Mouse (Mus musculus): ENCODE results near the gene Peg10. TPM values are rescaled to one million over a fixed set of nuclear protein-coding genes. Genes with fewer than 3 reads are reported as not detected.
A peak's percentile ranks its signal among the peaks of the same experiment; 100 is the strongest.

Gene Peg10
- total and polyA plus RNA-seq, 2 experiments from 2014 or later: 6.7 to 55.9 TPM

GRCm38 (mm10) chr6:4717344-4717743, 29.8 kb upstream of the Peg10 start:
- no peak for ATAC-seq (ENCODE audit: low FRiP score)

GRCm38 (mm10) chr6:4722142-4722541, 25.0 kb upstream of the Peg10 start:
- DNase-seq (ENCODE audit: low spot score): peak; percentile 58
- no peak overlapping the region for H3K27ac ChIP-seq (ENCODE audit: low read depth, low read length)
- H3K36me3 ChIP-seq (ENCODE audit: insufficient read depth, low read length): no peaks in the 10 kb centered on the region
- no peaks in the 10 kb centered on the region for H3K4me1 ChIP-seq (ENCODE audit: insufficient read depth, low read length)
- H3K4me2 ChIP-seq (ENCODE audit: low read depth, low read length, poor library complexity, severe bottlenecking): 0 out of 2 replicates have a peak overlapping the region, but pooled peaks have one; percentile 6
- 14% methylated on average over 6 of the region's 6 CpGs for WGBS
- H3K9ac ChIP-seq (replicated peaks; ENCODE audit: low read length, poor library complexity, severe bottlenecking): no peak overlapping the region
- no peaks in the 10 kb centered on the region for H3K27me3 ChIP-seq (ENCODE audit: insufficient read depth, low read length)
- TF ChIP-seq CTCF (IDR thresholded peaks at IDR 0.05): peak; percentile 49
- no peaks in the 10 kb centered on the region for H3K9me3 ChIP-seq (ENCODE audit: low read length)
- peak; percentile 65; the same call in 1 of the 2 replicates for ATAC-seq (ENCODE audit: low FRiP score)
- H3K4me3 ChIP-seq (ENCODE audit: low read depth, low read length): no peak overlapping the region

More at GRCm38 (mm10) chr6:4717344-4717743, 29.8 kb upstream of the Peg10 start:
- H3K9me3 ChIP-seq (ENCODE audit: low read length): no peaks in the 10 kb centered on the region
- DNase-seq (ENCODE audit: low spot score): no peak
- H3K4me3 ChIP-seq (ENCODE audit: low read depth, low read length): no peak overlapping the region
- no peak overlapping the region for H3K27ac ChIP-seq (ENCODE audit: low read depth, low read length)
- 85% methylated on average over 2 of the region's 2 CpGs for WGBS
- no peak overlapping the region for H3K4me2 ChIP-seq (ENCODE audit: low read depth, low read length, poor library complexity, severe bottlenecking)
- H3K9ac ChIP-seq (replicated peaks; ENCODE audit: low read length, poor library complexity, severe bottlenecking): no peak overlapping the region
- H3K4me1 ChIP-seq (ENCODE audit: insufficient read depth, low read length): no peaks in the 10 kb centered on the region
- no peaks in the 10 kb centered on the region for H3K36me3 ChIP-seq (ENCODE audit: insufficient read depth, low read length)
- no peak for TF ChIP-seq CTCF (IDR thresholded peaks at IDR 0.05)
- H3K27me3 ChIP-seq (ENCODE audit: insufficient read depth, low read length): no peaks in the 10 kb centered on the region

GRCm38 (mm10) chr6:4722739-4723138, 24.4 kb upstream of the Peg10 start:
- no peak overlapping the region for H3K4me2 ChIP-seq (ENCODE audit: low read depth, low read length, poor library complexity, severe bottlenecking)
- no peaks in the 10 kb centered on the region for H3K4me1 ChIP-seq (ENCODE audit: insufficient read depth, low read length)
- H3K9ac ChIP-seq (replicated peaks; ENCODE audit: low read length, poor library complexity, severe bottlenecking): no peak overlapping the region
- no peaks in the 10 kb centered on the region for H3K9me3 ChIP-seq (ENCODE audit: low read length)
- no peak overlapping the region for H3K27ac ChIP-seq (ENCODE audit: low read depth, low read length)
- ATAC-seq (ENCODE audit: low FRiP score): no peak
- H3K4me3 ChIP-seq (ENCODE audit: low read depth, low read length): no peak overlapping the region
- H3K36me3 ChIP-seq (ENCODE audit: insufficient read depth, low read length): no peaks in the 10 kb centered on the region
- TF ChIP-seq CTCF (IDR thresholded peaks at IDR 0.05): no peak
- H3K27me3 ChIP-seq (ENCODE audit: insufficient read depth, low read length): no peaks in the 10 kb centered on the region
- no peak for DNase-seq (ENCODE audit: low spot score)
- 73% methylated on average over 13 of the region's 13 CpGs for WGBS

- WGBS: 57% methylated on average over 15 of the region's 15 CpGs
- no peaks in the 10 kb centered on the region for H3K27me3 ChIP-seq (ENCODE audit: insufficient read depth, low read length)
- H3K4me1 ChIP-seq (ENCODE audit: insufficient read depth, low read length): no peaks in the 10 kb centered on the region
- H3K9ac ChIP-seq (replicated peaks; ENCODE audit: low read length, poor library complexity, severe bottlenecking): no peak overlapping the region
- no peak overlapping the region for H3K27ac ChIP-seq (ENCODE audit: low read depth, low read length)
- TF ChIP-seq CTCF (IDR thresholded peaks at IDR 0.05): no peak
- no peak overlapping the region for H3K4me3 ChIP-seq (ENCODE audit: low read depth, low read length)
- no peaks in the 10 kb centered on the region for H3K36me3 ChIP-seq (ENCODE audit: insufficient read depth, low read length)
- no peaks in the 10 kb centered on the region for H3K9me3 ChIP-seq (ENCODE audit: low read length)
- no peak overlapping the region for H3K4me2 ChIP-seq (ENCODE audit: low read depth, low read length, poor library complexity, severe bottlenecking)
- DNase-seq (ENCODE audit: low spot score) (no peak), ATAC-seq (ENCODE audit: low FRiP score) (no peak)
Observed at GRCm38 (mm10) chr6:4723998-4724757, 22.9 kb upstream of the Peg10 start.

GRCm38 (mm10) chr6:4728305-4728704, 18.8 kb upstream of the Peg10 start:
- no peaks in the 10 kb centered on the region for H3K36me3 ChIP-seq (ENCODE audit: insufficient read depth, low read length)

GRCm38 (mm10) chr6:4731675-4732074, 15.4 kb upstream of the Peg10 start:
- Histone ChIP-seq H3K4me2 (ENCODE audit: low read depth, low read length, poor library complexity, severe bottlenecking) (no peak overlapping the region), H3K27me3 (ENCODE audit: insufficient read depth, low read length) (no peaks in the 10 kb centered on the region), H3K4me1 (ENCODE audit: insufficient read depth, low read length) (no peaks in the 10 kb centered on the region), H3K9ac (replicated peaks; ENCODE audit: low read length, poor library complexity, severe bottlenecking) (no peak overlapping the region), H3K27ac (ENCODE audit: low read depth, low read length) (no peak overlapping the region), H3K9me3 (ENCODE audit: low read length) (no peaks in the 10 kb centered on the region), H3K4me3 (ENCODE audit: low read depth, low read length) (no peak overlapping the region), H3K36me3 (ENCODE audit: insufficient read depth, low read length) (no peaks in the 10 kb centered on the region)
- DNase-seq (ENCODE audit: low spot score) (no peak), ATAC-seq (ENCODE audit: low FRiP score) (no peak)
- TF ChIP-seq CTCF (IDR thresholded peaks at IDR 0.05): no peak
- WGBS: 74% methylated on average over 8 of the region's 8 CpGs

More at GRCm38 (mm10) chr6:4728305-4728704, 18.8 kb upstream of the Peg10 start:
- DNase-seq (ENCODE audit: low spot score) (no peak), ATAC-seq (ENCODE audit: low FRiP score) (no peak)
- Histone ChIP-seq H3K9ac (replicated peaks; ENCODE audit: low read length, poor library complexity, severe bottlenecking) (no peak overlapping the region), H3K27me3 (ENCODE audit: insufficient read depth, low read length) (no peaks in the 10 kb centered on the region), H3K4me1 (ENCODE audit: insufficient read depth, low read length) (no peaks in the 10 kb centered on the region), H3K4me2 (ENCODE audit: low read depth, low read length, poor library complexity, severe bottlenecking) (no peak overlapping the region), H3K9me3 (ENCODE audit: low read length) (no peaks in the 10 kb centered on the region), H3K27ac (ENCODE audit: low read depth, low read length) (no peak overlapping the region), H3K4me3 (ENCODE audit: low read depth, low read length) (no peak overlapping the region)
- no peak for TF ChIP-seq CTCF (IDR thresholded peaks at IDR 0.05)
- 98% methylated on average over 2 of the region's 2 CpGs for WGBS

Measured in midbrain, postnatal 0 days (tissue).